Mouse (Mus musculus) G1E-ER4 (cell line): ENCODE data around the gene Pknox2. TPM values are rescaled to one million over a fixed set of nuclear protein-coding genes. Genes with fewer than 3 reads are reported as not detected.

Experiments
- GATA1 ChIP-seq: IDR thresholded peaks from one replicate; pipeline ENCODE4 v1.8.0; 2012; ENCODE audit warnings: low read length, inconsistent platforms
- polyA plus RNA-seq: library from polyadenylated mRNA; stranded (reverse); fragments of >175 nt; gene quantifications from 2 replicates; pipeline ENCODE4 v1.2.3, GENCODE M21; 2012

Pknox2 gene
- polyA plus RNA-seq, 1 experiment: not detected

DNA sequence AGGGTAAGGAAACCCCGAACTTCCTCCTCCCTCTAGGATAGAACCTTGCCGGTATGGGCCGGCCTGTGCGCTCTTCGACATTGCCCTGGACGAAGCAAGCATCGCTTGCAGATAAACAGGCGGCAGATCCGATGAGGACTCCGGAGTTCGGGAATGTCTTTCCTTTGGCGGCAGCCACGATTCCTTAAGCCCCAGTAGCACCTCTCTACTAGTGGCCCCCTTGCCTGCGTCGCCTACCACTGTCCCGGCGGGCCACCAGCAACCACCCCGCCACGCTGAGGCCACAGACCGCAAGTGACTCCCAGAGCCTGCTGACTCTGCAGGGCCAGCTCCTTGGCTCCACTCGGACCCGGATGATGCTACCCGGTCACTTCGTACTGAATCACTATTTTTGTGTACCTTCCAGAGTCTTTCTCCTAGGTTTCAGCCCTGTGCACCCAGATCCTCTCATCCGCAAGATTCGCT, 2.0 kb downstream of the Pknox2 start:
- TF ChIP-seq GATA1: no peak

DNA sequence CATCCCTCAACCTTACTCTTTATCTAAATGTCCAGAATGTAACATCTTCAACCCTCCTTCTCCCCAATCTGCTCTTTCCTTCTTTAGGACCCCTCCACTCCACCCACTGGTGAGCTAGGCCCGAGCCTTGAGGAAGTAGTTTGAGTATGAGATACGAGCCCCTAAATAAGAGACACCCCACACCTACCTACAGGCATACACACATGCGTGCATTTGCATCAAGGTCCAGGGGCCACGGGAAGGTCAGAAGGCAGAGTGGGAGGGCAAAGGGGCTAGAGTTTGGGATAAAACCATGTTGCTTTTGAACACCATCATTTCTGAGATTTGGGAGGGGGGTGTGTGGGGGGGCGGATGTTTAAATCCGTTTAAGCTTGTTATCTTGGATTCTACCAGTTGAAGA, 2.5 kb downstream of the Pknox2 start:
- no peak for TF ChIP-seq GATA1

DNA sequence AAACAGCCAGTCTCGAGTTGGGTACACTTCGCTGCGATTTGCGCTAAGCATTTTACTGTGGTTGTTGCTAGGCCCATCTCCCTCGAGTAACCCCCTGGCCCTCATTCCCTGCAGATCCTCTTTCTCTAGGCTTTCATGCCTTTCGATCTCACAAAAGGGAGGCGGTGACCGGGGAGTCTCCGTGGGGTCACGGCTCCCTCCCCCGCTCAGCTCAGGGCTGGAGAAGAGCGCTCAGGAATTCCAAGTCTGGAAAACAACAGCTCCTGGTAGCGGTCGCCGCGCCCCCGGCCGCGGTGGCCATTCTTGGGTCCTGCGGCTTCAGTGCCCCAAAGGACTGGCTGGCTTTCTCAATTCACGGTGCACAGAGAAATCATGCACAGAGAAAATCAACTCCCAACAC, 3.0 kb downstream of the Pknox2 start:
- TF ChIP-seq GATA1: no peak

DNA sequence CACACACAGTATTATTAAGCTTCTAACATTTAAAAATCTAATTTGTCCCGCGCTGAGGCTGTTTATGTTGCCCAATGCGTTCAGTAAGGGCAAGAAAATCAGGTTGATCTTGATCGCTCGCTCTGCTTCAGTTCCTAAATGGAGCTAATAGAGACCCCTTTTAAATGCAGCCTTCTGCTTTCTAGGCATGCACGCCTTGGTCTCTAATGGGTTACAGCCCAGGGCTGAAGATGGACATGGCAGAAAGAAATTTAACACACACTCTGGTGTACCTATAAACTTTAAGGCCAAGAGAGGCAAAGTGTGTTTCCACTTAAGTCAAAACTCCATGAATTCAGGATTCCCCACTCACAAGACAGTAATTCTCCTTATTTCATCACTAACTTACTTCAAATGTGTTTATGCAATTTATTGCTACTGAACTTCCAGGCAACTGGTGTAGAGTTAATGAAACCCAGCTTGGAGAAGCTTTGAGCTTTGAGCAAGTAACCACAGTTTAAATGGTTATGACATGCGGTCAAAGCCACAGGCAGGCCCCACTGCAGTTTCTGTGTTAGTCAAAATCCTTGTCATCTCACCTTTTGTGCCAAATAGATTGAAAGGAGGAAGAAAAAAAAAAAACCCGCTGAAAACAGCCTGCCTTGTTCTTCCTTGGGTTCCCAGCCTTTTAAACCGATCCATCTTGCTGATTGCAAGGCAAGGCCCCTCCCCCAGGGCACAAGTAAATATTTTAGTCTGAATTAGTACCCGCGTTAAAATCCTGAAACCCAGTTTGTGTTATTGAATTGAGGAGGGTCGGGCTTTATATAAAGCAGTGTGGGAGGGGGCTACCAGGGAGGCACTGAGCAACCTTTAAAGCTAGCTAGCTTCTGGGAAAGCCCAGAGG, 3.9 kb downstream of the Pknox2 start:
- TF ChIP-seq GATA1: no peak

DNA sequence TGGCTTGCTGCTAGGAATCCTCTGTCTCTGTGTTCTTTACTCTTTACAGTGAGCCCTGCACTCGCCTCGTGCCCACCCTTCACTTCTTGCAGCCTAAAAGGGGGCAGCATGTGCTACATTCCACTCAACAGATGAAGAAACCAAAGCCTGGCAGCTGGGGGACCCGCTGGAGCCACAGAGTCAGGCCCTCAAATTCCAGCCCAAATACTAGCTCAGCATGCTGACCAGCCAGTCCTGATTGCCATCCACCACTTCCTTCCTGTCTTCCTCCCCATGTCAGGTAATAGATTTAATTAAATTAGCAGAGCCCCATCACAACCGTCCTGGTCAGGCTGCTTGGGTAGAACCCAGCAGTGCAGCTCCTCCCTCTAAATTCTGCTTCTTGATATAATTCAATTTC, 5.1 kb downstream of the Pknox2 start:
- TF ChIP-seq GATA1: no peak

DNA sequence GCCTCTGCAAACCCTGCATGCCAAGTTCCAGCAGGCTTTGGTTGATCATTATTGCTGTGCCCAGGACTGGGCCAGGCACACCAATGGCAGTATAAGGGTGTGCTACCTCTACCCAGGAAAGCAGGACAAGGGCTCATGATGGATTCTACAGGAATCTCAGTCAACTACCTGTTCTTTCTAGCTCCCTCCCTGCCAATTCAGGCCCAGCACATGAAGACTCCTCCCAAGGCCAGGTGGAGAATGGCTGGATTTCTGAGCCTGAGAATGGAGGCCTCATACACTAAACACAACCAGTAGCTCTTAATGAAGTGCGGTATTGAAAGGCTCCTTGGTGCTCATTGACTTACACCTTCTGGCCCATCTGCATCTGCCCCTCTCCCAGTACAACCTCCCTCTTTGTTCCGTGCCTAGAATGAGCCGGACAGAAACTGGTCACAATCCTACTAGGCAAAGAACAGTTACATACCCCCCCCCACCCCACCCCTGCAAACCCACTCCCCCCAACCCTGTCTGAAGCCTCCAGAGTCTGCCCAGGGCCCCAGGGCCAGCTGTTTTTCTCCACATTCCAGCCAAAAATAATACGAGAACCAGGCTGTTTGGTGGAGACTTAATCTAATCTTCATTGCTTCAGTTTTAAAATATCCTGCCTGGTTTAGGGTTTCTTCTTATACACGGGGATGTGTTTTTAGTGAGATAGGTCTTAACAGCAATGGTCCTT, 6.6 kb downstream of the Pknox2 start:
- no peak for TF ChIP-seq GATA1

DNA sequence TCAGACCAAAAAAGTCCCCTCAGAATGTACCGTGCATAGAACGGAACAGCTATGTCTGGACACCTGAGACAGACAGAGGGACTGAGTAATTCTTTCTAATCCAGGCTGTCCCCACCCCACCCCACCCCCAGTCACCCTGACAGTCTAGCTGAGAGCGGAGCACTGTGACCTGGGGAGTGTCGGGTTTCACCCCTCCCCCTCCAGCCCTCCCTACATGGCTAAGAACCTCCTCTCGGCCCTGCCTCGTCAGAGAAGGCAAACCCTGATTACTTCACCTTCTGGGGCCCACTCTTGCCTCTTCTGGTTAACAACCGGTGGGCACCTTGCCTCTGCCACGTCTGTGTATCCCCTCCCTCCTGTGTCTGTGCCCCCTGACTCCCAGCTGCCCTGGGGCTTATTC, 7.7 kb downstream of the Pknox2 start:
- no peak for TF ChIP-seq GATA1

DNA sequence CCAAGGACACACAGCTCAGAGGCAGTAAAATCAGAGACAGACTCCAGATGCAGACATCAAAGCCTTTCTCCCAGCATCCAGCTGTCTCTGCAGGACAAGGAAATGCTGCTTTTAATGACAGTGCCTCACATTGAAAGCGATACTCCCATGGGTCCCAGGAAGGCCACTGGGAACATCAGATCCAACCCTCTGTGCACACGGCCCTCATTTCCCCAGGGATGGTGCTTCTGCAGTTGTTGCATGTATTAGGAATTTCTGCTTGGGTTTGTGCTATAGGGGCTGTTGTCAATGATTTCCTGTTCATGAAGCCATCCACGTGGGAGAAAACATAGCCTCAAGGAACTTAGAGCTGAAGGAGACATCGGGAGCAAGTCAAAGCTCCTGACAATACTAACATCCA, 8.3 kb downstream of the Pknox2 start:
- no peak for TF ChIP-seq GATA1

DNA sequence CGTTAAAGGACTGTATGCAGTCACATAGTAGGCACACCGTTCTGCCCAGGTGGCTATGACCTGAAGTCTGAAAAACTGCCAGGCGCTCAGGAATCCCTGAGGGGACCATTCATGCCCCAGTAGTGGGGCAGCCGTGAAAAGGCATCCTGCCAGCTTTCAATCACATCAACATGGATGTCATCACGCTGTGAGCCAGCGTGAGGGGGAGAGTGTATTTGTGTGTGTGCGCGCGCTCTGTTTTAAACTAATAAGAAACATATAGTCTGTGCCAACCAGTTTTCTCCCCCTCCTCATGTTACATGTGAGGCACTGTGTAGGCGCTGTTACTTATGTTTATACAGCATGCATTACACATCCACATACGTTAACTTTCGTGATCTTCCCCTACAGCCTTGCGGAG, 10.9 kb downstream of the Pknox2 start:
- no peak for TF ChIP-seq GATA1

DNA sequence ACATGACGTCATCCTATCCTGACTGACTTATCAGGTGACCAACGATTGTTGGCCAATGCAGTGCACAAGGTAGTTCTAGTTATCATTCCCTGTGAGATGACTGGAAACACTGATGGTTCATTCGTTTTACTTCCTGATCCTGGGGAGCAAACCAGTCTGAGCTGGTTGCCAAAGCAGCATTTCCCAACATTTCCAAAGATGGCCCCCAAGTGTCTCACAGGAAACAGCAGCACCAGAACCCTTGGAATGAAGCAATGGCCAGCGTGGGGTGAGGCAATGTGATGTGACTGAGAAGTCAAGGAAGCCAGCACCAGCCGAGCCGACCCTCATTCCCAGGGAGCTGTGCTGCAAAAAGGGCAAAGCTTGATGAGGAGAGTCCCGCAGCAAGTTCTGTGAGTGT, 13.7 kb downstream of the Pknox2 start:
- no peak for TF ChIP-seq GATA1

DNA sequence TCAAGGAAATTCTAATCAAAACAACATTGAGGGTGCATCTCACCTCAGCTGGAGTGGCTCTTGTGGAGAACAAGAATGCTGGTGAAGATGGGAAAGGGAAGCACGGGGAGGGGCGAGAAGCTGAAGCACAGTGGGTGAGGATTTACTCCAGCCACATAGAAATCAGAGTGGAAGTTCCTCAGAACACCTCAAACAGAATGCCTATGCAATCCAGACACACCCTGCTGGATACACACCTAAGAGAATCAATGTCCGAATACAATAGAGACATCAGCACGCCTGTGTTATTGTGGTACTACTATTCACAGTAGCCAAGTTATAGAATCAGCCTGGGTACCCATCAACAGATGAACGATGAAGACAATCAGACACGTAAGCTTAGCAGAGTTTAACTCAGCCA, 18.2 kb downstream of the Pknox2 start:
- no peak for TF ChIP-seq GATA1

DNA sequence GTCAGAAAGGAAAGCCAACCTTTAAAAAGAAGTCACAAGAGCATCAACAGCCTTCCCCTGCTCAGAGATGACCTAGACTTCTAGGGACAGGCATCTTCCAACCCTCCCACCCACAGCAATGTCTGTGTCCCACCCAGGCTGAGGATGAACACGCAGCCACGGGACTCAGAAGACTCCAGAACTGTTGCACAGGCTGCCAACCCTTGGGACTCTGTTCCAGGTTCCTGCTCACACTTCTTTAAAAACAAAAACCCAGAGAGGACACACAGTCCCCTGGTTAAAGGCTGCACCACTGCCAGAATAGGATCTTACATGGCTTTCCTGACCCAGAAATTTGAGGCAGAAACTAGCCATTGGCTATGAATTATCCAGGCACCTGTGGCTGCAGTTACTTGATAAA, 21.0 kb downstream of the Pknox2 start:
- TF ChIP-seq GATA1: no peak

DNA sequence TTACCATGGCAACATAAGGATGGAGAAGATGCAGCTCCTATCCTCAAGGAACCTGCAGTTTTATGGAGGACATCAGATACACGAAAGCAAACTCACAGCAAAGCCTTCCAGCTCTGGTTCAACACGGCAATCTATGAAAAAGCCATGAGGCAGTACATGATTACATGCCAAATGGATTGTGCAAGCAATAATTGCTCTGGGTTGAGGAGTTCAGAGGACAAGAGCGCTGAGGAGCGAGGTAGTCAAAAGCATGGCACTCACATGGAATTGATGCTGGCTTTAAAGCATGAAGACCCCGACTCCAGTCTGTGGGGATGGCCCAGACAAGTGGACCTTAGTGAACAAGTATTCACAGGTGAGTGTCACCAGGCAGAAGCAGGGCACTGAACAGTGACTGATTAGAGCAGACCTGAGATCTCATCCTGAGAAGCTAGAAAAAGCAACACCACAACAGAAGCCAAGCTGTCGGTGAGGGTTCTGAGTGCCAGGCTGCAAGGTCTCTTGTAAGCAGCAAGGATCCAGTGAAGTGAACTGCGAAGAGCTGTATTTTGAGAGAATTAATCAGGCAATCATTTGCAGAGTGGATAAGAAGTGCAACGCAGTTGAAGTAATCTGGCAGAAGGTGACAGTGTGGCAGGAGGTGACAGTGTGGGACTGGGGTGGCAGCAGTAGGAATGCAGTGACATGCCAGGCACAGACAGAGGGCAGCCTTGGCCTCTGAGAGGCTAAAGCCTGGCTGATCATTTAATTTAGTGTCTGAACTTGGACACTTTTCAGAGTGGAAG, 22.3 kb downstream of the Pknox2 start:
- no peak for TF ChIP-seq GATA1

DNA sequence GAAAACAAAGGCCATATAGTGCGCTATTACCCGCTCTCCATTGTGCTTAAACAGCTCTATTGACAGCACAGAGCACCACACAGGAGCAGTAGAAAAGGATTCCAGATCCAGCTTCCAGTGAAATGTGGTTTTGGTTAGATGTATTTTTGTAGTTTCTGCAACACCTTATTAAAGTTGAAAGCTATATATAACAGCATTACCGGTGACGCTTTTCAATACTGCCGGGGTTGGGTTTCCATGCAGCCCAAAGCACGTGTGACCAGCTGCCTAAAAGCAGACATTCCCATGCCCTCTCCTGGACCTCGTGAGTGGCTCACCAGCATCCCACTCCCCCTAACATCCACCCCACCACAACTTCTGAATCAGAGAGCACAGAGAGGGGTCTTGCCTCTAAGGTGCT, 23.8 kb downstream of the Pknox2 start:
- no peak for TF ChIP-seq GATA1

DNA sequence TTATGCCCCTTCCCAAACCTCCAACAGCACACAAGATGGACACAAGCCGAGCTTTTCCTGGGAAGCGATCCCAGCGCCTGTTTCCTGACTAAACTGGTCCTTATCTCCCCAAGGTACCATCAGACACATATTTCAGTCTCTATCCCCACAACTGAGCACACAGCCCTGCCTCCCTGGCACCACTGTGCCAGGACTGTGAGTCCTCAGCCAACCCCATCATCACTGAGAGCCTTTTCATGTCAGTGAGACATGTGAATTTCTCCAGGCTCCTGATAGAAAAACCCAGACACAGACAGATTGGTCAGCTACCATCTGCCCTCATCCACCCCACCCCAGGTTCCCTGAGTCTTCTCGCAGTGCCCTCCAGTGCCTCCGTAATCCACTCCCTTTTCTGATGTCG, 24.2 kb downstream of the Pknox2 start:
- TF ChIP-seq GATA1: no peak

DNA sequence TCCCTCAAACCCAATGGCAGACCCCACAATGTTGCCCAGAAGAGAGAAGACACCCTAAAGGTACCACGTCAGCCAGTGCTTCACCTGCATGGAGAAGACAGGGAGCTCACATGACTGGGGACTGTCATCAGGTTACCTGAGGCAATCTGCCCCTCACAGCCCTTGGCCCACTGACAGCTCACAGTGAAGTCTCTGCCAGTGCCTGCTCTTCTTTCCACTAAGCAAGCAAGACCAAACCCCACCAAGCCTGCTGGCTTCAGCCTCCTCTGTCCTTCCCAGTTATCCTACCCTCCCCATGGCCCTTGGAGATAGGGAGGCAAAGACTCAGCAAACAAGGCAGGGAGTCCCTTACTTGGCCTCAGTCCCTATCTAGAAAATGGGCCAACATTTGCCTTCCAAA, 24.8 kb downstream of the Pknox2 start:
- TF ChIP-seq GATA1: no peak

DNA sequence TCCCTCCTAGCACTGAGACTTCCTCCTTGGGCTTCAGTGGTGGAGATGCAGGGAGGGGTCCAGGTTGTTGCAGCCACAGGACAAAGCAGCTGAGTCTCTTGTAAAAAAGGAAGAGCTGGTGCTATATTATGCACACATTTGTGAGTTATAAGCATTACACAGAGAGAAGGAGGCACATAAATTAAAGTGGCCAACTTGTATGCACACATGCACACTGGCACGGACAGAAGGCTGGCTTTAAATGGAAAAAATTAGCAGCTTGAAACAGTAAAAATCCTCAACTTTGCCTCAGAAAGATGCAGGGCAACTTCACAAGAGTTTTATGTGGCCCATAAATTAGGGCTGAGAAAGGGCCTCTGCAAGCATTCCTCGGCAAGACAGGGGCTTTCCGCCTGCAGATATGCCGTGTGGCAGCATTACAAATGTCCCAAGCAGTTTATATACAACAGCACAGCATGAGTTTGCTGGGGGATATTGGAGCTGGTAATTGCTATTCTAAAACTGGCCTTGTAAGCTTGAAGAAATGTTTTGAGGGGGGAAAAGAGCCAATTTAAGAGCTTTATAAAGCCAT, 25.4 kb downstream of the Pknox2 start:
- no peak for TF ChIP-seq GATA1
